Mouse (Mus musculus): ENCODE measurements around the gene Spock2. TPM values are rescaled to one million over a fixed set of nuclear protein-coding genes. Genes with fewer than 3 reads are reported as not detected.

Gene Spock2
- polyA plus RNA-seq (2012; rRNA removed), result 50.8 and 63.9 TPM in 2 replicates

GRCm38 (mm10) chr10:60106146-60106530 is at the start of gene Spock2:
TSS of gene Spock2 (plus strand) at chr10:60106219.
- peaks cover 21% of the 10 kb centered on the region for H3K4me1 ChIP-seq (ENCODE audit: control insufficient read depth, insufficient read depth, low read length)
- H3K36me3 ChIP-seq (ENCODE audit: control insufficient read depth, insufficient read depth, low read length), result no peaks in the 10 kb centered on the region
- H3K27ac ChIP-seq (ENCODE audit: control insufficient read depth, insufficient read depth, low read depth, low read length), result peak within 1 kb of the TSS; percentile 84
- TF ChIP-seq POLR2A (IDR thresholded peaks at IDR 0.05; ENCODE audit: control insufficient read depth, low read depth, low read length) (no peak; the same call in 1 of the 2 replicates), CTCF (IDR thresholded peaks at IDR 0.05; ENCODE audit: control insufficient read depth, insufficient read depth, insufficient replicate concordance, low read depth, low read length) (no peak)
- peak within 1 kb of the TSS; percentile 83 for H3K4me3 ChIP-seq (ENCODE audit: control insufficient read depth, low read depth, low read length)
- no peaks in the 10 kb centered on the region for H3K27me3 ChIP-seq (ENCODE audit: control insufficient read depth, insufficient read depth, low read length)

DNA sequence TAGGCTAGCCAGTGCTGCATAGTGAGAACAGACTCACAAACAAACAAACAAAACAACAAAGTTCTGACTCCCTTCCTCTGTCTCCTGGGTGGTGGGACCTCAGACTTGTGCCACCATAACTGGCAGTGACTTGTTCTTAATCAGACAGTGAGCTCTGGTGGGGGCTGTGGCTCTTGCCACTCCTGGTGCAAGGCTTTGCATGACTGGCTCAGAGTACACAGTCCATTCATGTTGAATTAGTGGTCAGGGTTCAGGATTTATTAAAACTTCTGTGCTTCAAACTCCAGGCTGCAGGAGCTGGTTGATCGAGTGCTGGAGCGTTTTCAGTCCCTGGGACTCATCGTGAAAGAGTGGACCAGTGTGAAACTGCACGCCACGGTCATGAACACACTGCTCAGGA is 43.8 kb upstream of the Spock2 start:
- Histone ChIP-seq H3K27me3 (ENCODE audit: control insufficient read depth, insufficient read depth, low read length) (no peaks in the 10 kb centered on the region), H3K4me1 (ENCODE audit: control insufficient read depth, insufficient read depth, low read length) (no peaks in the 10 kb centered on the region), H3K27ac (ENCODE audit: control insufficient read depth, insufficient read depth, low read depth, low read length) (no peak overlapping the region), H3K36me3 (ENCODE audit: control insufficient read depth, insufficient read depth, low read length) (no peaks in the 10 kb centered on the region), H3K4me3 (ENCODE audit: control insufficient read depth, low read depth, low read length) (no peak overlapping the region)
- TF ChIP-seq POLR2A (IDR thresholded peaks at IDR 0.05; ENCODE audit: control insufficient read depth, low read depth, low read length) (no peak), CTCF (IDR thresholded peaks at IDR 0.05; ENCODE audit: control insufficient read depth, insufficient read depth, insufficient replicate concordance, low read depth, low read length) (no peak)

- TF ChIP-seq POLR2A (IDR thresholded peaks at IDR 0.05; ENCODE audit: control insufficient read depth, low read depth, low read length), result no peak
- no peak overlapping the region for H3K27ac ChIP-seq (ENCODE audit: control insufficient read depth, insufficient read depth, low read depth, low read length)
- no peaks in the 10 kb centered on the region for H3K27me3 ChIP-seq (ENCODE audit: control insufficient read depth, insufficient read depth, low read length)
- no peak overlapping the region for H3K4me3 ChIP-seq (ENCODE audit: control insufficient read depth, low read depth, low read length)
- H3K4me1 ChIP-seq (ENCODE audit: control insufficient read depth, insufficient read depth, low read length), result no peaks in the 10 kb centered on the region
- H3K36me3 ChIP-seq (ENCODE audit: control insufficient read depth, insufficient read depth, low read length), result no peaks in the 10 kb centered on the region
Observed at GRCm38 (mm10) chr10:60062931-60063330, 43.1 kb upstream of the Spock2 start.

DNA sequence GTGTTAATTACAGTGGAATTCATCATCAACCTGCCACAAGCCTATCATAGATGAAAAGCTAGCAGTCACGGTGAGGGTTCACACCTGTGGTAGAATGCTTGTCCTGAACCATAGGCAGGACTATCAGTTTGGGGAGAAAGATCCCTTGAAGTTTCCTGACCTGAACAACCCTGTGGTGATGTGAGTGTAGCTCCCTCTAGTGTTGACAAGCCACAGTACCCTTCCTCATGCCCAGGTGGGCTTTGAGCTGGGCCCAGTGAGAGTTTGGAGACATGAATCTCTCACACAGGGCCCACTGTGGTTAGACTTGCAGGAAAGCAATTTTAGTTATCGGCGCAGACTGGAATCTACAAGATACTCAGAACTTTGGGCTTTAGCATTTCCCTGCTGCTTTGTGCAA is 39.5 kb upstream of the Spock2 start:
- Histone ChIP-seq H3K27me3 (ENCODE audit: control insufficient read depth, insufficient read depth, low read length) (no peaks in the 10 kb centered on the region), H3K27ac (ENCODE audit: control insufficient read depth, insufficient read depth, low read depth, low read length) (no peak overlapping the region), H3K36me3 (ENCODE audit: control insufficient read depth, insufficient read depth, low read length) (no peaks in the 10 kb centered on the region), H3K4me1 (ENCODE audit: control insufficient read depth, insufficient read depth, low read length) (no peaks in the 10 kb centered on the region), H3K4me3 (ENCODE audit: control insufficient read depth, low read depth, low read length) (no peak overlapping the region)
- TF ChIP-seq CTCF (IDR thresholded peaks at IDR 0.05; ENCODE audit: control insufficient read depth, insufficient read depth, insufficient replicate concordance, low read depth, low read length) (peak; percentile 38; the same call in 1 of the 2 replicates), POLR2A (IDR thresholded peaks at IDR 0.05; ENCODE audit: control insufficient read depth, low read depth, low read length) (no peak)

DNA sequence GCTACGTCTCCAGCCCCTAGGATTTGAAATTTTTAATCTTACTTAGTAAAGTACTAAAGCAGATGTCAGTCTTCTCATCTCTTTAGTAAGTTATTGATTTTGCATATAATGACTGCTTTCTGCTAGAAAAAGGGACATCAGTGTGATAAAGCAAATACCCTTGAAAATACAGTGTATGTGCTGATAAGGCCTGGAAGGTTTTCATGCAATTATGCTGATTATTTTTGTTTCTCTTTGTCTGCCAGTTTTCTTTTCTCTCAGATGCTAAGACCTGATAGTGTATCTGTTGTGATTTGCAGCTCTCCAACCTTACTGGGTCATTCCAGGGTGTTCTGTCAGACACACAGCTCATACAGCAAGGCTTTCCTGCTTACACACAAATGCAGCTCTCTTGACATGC is 30.9 kb upstream of the Spock2 start:
- H3K27me3 ChIP-seq (ENCODE audit: control insufficient read depth, insufficient read depth, low read length), result no peaks in the 10 kb centered on the region
- no peak overlapping the region for H3K4me3 ChIP-seq (ENCODE audit: control insufficient read depth, low read depth, low read length)
- H3K27ac ChIP-seq (ENCODE audit: control insufficient read depth, insufficient read depth, low read depth, low read length), result no peak overlapping the region
- H3K4me1 ChIP-seq (ENCODE audit: control insufficient read depth, insufficient read depth, low read length), result no peaks in the 10 kb centered on the region
- H3K36me3 ChIP-seq (ENCODE audit: control insufficient read depth, insufficient read depth, low read length), result no peaks in the 10 kb centered on the region
- no peak for TF ChIP-seq CTCF (IDR thresholded peaks at IDR 0.05; ENCODE audit: control insufficient read depth, insufficient read depth, insufficient replicate concordance, low read depth, low read length)
- no peak for TF ChIP-seq POLR2A (IDR thresholded peaks at IDR 0.05; ENCODE audit: control insufficient read depth, low read depth, low read length)

GRCm38 (mm10) chr10:60077226-60077625 is 28.8 kb upstream of the Spock2 start:
- Histone ChIP-seq H3K27ac (ENCODE audit: control insufficient read depth, insufficient read depth, low read depth, low read length) (no peak overlapping the region), H3K36me3 (ENCODE audit: control insufficient read depth, insufficient read depth, low read length) (no peaks in the 10 kb centered on the region), H3K4me1 (ENCODE audit: control insufficient read depth, insufficient read depth, low read length) (peaks cover 4% of the 10 kb centered on the region), H3K4me3 (ENCODE audit: control insufficient read depth, low read depth, low read length) (no peak overlapping the region), H3K27me3 (ENCODE audit: control insufficient read depth, insufficient read depth, low read length) (no peaks in the 10 kb centered on the region)
- TF ChIP-seq CTCF (IDR thresholded peaks at IDR 0.05; ENCODE audit: control insufficient read depth, insufficient read depth, insufficient replicate concordance, low read depth, low read length) (no peak), POLR2A (IDR thresholded peaks at IDR 0.05; ENCODE audit: control insufficient read depth, low read depth, low read length) (no peak)

GRCm38 (mm10) chr10:60077736-60078560 is 28.1 kb upstream of the Spock2 start:
- Histone ChIP-seq H3K27ac (ENCODE audit: control insufficient read depth, insufficient read depth, low read depth, low read length) (no peak overlapping the region), H3K36me3 (ENCODE audit: control insufficient read depth, insufficient read depth, low read length) (no peaks in the 10 kb centered on the region), H3K27me3 (ENCODE audit: control insufficient read depth, insufficient read depth, low read length) (no peaks in the 10 kb centered on the region), H3K4me3 (ENCODE audit: control insufficient read depth, low read depth, low read length) (no peak overlapping the region), H3K4me1 (ENCODE audit: control insufficient read depth, insufficient read depth, low read length) (peaks cover 4% of the 10 kb centered on the region)
- TF ChIP-seq CTCF (IDR thresholded peaks at IDR 0.05; ENCODE audit: control insufficient read depth, insufficient read depth, insufficient replicate concordance, low read depth, low read length), result no peak
- no peak for TF ChIP-seq POLR2A (IDR thresholded peaks at IDR 0.05; ENCODE audit: control insufficient read depth, low read depth, low read length)
